Mouse (Mus musculus): ENCODE results near the gene D17Wsu92e.

D17Wsu92e gene

GRCm38 (mm10) chr17:27748123-27748522 lies 72.3 kb downstream of the D17Wsu92e start:
- no peak for DNase-seq (ENCODE audit: low read depth, low spot score)

DNA sequence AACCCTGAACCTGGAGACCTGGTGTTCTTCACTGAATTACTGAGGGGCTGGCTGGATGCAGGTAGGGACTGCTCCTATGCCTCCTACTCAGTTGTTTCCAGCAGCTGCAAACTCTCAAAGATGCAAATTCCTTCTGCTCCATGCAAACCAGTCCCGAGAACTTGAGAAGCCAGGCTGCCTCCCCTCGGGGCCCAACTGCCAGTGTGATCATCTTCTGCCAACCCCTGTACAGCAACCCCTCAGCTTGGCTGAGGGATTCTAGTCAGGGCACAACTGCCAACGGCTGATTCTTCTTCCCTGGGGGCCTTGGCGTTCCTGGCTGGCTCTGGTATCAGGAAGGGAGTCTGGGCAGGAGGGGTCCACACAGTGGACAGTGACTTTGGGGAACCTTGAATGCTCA lies 74.0 kb downstream of the D17Wsu92e start:
- no peak for DNase-seq (ENCODE audit: low read depth, low spot score)

- DNase-seq (ENCODE audit: low read depth, low spot score) = no peak
Observed at GRCm38 (mm10) chr17:27740961-27741360, 79.5 kb downstream of the D17Wsu92e start.

GRCm38 (mm10) chr17:27734344-27735073 lies 85.9 kb downstream of the D17Wsu92e start:
- DNase-seq (ENCODE audit: low read depth, low spot score) = no peak

DNA sequence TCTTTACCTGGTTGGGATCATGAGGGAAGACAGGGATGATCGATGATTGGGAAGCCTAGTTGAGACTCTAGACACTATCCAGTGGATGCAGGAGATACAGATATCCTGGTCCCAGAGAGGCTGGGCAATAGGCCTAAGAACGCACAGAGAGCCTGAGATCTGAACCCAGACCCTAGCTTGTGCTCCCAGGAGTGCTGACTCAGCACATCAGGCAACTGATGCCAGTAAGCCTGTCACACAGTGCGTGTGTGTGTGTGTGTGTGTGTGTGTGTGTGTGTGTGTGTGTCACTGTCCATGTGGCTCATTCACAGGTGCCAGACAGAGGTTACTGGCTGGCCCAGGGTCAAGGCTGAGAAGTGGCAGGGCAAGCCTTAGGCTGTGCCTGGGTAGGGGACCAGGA lies 87.8 kb downstream of the D17Wsu92e start:
- no peak for DNase-seq (ENCODE audit: low read depth, low spot score)

DNA sequence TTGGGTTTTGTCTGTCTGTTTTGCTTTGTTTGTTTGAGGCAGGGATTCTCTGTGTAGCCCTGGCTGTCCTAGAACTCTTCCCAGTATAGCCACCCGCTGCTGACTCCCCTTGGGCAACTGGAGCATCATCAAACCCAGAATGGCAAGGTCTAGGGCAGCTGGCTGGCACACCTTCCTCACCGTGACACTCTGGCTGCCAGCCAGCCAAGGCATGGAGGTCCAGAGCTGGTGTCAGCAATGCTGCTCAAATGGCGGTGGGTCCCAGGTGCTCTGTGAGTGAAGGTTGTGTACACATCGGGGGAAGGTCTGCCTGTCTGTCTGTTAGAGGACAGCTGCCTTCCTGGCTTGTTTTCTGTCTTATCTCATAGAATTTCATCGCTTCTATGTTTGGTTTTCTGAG lies 88.3 kb downstream of the D17Wsu92e start:
- DNase-seq (ENCODE audit: low read depth, low spot score) = no peak

DNA sequence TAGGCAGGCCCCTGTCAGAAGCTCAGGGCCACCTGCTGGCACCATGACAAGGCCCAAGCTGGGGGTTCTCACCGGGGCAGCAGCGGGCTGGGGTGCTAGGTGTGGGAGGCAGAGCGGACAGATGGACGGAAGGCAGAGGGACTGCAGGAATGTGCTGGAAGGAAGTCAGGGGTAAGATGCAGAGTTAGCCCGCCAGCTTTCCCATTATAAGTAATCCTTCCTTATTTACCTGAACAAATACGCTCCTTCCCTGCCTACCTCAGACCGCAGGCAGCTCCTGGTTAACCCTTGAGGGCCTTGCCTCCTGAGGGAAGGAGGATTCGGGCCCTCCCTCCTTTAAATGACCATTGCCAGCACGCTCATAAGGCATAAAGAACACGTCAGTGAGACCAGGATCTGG lies 91.7 kb downstream of the D17Wsu92e start, which contains the start of gene Spdef:
Gene Spdef, minus strand, starts transcription at position 186 of the 400 bp plus-strand sequence.
- no peak for DNase-seq (ENCODE audit: low read depth, low spot score)

- DNase-seq (ENCODE audit: low read depth, low spot score) = no peak
Observed at GRCm38 (mm10) chr17:27726527-27726926, 93.9 kb downstream of the D17Wsu92e start.

DNA sequence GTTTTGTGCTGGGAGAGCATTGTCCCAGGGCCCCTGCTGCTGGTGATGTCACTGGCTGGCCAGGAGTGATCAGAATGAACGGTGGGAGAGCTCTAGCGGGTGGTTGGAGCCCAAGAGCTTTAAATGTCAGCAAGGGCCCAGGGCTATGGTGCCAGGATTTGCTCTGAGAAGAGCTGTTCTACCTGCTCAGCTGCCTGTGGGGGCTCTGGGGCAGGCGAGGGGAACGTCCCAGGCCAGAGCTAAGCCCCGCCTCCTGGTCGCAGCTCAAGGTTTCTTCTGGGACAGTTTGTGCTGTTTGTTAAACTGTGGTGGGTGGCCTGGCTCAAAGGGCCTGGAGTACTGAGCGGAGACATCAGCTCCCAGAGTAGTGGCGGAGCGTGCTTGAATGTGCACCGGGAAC lies 95.0 kb downstream of the D17Wsu92e start:
- DNase-seq (ENCODE audit: low read depth, low spot score) = no peak

- DNase-seq (ENCODE audit: low read depth, low spot score) = no peak
Observed at GRCm38 (mm10) chr17:27725011-27725410, 95.4 kb downstream of the D17Wsu92e start.

GRCm38 (mm10) chr17:27724327-27724726 lies 96.1 kb downstream of the D17Wsu92e start:
- DNase-seq (ENCODE audit: low read depth, low spot score) = no peak

DNA sequence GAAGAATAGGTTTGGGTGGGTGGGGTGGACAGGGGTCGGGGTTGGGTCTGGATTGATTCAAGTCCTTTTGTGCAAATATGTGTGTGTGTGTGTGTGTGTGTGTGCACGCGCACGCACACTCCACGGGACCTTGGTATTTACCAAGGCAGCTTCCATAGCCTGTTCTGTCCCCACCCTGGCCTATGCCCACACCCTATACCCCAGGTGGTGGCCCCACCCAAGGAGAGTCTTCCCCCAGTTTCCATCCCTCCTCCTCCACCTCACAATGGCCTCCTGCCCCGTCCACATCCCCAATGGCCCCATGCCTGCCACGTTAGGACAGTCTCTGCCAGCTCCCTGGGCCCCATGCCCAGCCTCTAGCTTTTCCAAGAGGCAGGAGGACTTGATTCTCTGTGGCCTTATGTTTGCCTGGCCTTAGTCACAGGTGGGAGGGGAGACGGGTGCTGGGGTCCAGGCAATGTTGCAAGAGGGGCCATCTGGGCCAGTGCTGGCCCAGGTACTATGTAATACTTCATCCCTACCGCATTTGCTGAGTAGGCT lies 99.3 kb downstream of the D17Wsu92e start:
- DNase-seq (ENCODE audit: low read depth, low spot score) = no peak

GRCm38 (mm10) chr17:27720326-27720725 lies 100.1 kb downstream of the D17Wsu92e start:
- DNase-seq (ENCODE audit: low read depth, low spot score) = no peak

- no peak for DNase-seq (ENCODE audit: low read depth, low spot score)
Observed at GRCm38 (mm10) chr17:27719663-27720062, 100.8 kb downstream of the D17Wsu92e start.

- no peak for DNase-seq (ENCODE audit: low read depth, low spot score)
Observed at GRCm38 (mm10) chr17:27718250-27718649, 102.2 kb downstream of the D17Wsu92e start.

- DNase-seq (ENCODE audit: low read depth, low spot score) = no peak
Observed at GRCm38 (mm10) chr17:27716804-27717203, 103.6 kb downstream of the D17Wsu92e start.

DNA sequence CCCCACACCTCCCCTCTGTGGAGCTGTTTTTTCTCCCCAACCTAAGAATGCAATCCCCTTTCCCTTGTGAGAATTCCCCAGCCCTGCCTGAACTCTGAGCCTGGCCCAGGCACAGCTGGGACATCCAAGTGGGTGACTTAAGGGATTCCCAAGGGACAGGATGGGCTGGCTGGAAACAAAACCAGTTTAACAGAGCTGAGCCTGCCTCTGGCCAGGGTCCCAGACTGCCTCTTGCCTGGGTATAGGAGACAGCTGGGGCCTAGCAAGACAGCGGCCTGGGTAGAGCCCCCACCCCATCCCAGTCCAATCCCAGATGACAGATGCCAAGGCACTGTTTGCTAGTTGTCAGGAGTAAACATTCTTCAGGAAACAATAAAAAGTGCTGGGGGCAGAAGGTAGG lies 107.6 kb downstream of the D17Wsu92e start:
- DNase-seq (ENCODE audit: low read depth, low spot score) = no peak

GRCm38 (mm10) chr17:27709650-27710049 lies 110.8 kb downstream of the D17Wsu92e start:
- DNase-seq (ENCODE audit: low read depth, low spot score) = no peak

DNA sequence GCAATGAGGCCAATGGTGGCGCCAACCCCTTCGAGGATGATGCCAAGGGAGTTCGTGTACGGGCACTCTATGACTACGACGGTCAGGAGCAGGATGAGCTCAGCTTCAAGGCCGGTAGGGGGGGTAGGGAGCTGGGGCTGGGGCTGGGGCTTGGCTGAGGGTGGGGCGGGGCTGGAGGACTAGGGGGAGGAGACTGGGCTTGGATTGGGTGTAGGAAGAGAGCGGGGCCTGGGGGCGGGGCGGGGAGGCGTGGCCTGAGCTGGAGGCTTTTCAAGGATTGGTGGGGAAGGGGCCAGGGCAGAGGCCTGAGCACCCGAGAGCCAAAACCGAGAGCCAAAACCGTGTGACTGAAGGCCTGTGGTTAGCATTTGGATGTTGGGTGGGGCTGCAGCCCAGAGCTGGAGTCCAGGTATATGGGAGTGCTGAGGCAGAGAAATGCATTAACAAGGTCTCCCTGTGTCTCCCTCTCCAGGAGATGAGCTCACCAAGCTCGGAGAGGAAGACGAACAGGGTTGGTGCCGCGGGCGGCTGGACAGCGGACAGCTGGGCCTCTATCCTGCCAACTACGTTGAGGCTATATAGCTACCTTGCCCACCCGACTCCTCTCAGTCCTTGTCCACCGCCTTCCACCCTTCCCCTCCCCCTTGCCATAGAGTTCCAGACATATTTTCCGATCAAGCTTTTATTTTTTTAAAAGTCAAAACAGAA lies 112.3 kb downstream of the D17Wsu92e start:
- no peak for DNase-seq (ENCODE audit: low read depth, low spot score)

GRCm38 (mm10) chr17:27705661-27706060 lies 114.8 kb downstream of the D17Wsu92e start:
- no peak for DNase-seq (ENCODE audit: low read depth, low spot score)

DNA sequence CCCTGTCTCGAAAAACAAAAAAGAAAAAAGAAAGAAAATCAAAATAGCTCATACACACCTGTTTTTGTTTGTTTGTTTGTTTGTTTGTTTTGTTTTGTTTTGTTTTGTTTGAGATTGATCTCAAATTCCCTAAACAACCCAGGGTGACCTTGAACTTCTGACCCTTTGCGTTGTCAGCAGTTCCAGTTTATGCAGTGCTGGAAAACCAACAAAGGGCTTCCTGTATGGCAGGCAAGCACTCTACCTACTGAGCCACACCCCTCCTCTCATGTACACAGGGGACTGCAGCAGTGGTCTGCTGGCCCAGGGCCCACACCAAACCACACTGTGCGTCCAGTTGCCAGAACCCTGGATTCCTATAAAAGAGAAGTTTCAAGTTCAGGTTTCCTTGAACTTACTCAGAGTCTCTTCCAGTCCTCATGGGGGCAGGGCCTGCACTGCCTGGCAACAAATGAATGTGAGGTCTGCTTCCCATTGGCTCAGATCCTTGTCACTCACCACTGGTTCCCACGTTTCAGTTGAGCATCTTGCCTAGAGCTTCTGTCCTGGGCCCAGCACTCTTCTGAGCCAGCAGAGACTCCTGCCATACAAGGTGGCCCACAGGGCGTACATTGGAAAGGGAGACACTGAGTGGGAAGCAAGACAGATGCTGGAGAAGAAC lies 116.4 kb downstream of the D17Wsu92e start:
- no peak for DNase-seq (ENCODE audit: low read depth, low spot score)

GRCm38 (mm10) chr17:27702518-27702917 lies 117.9 kb downstream of the D17Wsu92e start:
- DNase-seq (ENCODE audit: low read depth, low spot score) = no peak

Data from brain, embryonic 18.5 days (tissue).